Mouse (Mus musculus) testis, adult 2 months (tissue): ENCODE results near the gene Cdh23. TPM values are rescaled to one million over a fixed set of nuclear protein-coding genes. Genes with fewer than 3 reads are reported as not detected.

ENCODE experiments used
- H3K27ac ChIP-seq: fragments of 200-500 bp; 2 replicates; pipeline ENCODE4 v1.5.1; 2012; ENCODE audit warnings: low read depth, low read length; ENCODE audit not compliant: control insufficient read depth, insufficient read depth
- H3K27me3 ChIP-seq: fragments of 200-500 bp; 2 replicates; pipeline ENCODE4 v1.6.1; 2012; ENCODE audit warnings: mild to moderate bottlenecking, low read length, moderate library complexity; ENCODE audit not compliant: control insufficient read depth, insufficient read depth
- H3K36me3 ChIP-seq: fragments of 200-500 bp; 2 replicates; pipeline ENCODE4 v1.6.1; 2012; ENCODE audit warnings: mild to moderate bottlenecking, low read length; ENCODE audit not compliant: control insufficient read depth, insufficient read depth
- H3K4me1 ChIP-seq: fragments of 200-500 bp; 2 replicates; pipeline ENCODE4 v1.6.1; 2012; ENCODE audit warnings: low read length; ENCODE audit not compliant: control insufficient read depth, insufficient read depth
- H3K4me3 ChIP-seq: fragments of 200-500 bp; 2 replicates; pipeline ENCODE4 v1.5.1; 2012; ENCODE audit warnings: low read depth, mild to moderate bottlenecking, low read length, moderate library complexity, mixed read lengths; ENCODE audit not compliant: control insufficient read depth
- CTCF ChIP-seq: fragments of 200-500 bp; IDR thresholded peaks from 2 replicates; pipeline ENCODE4 v1.5.1; 2012; ENCODE audit warnings: low read depth, mild to moderate bottlenecking, inconsistent platforms, low read length, moderate library complexity; ENCODE audit not compliant: control insufficient read depth, insufficient read depth, insufficient replicate concordance
- POLR2A ChIP-seq: fragments of 200-500 bp; IDR thresholded peaks from 2 replicates; pipeline ENCODE4 v1.6.1; 2012; ENCODE audit warnings: low read depth, mild to moderate bottlenecking, inconsistent platforms, low read length, moderate library complexity; ENCODE audit not compliant: control insufficient read depth
- polyA plus RNA-seq: library from polyadenylated mRNA; depleted of rRNA; stranded (reverse); fragments of >200 nt; gene quantifications from 2 replicates; pipeline ENCODE4 v1.2.3, GENCODE M21; 2012

Cdh23 gene
- polyA plus RNA-seq, 1 experiment: 34.4 TPM

DNA sequence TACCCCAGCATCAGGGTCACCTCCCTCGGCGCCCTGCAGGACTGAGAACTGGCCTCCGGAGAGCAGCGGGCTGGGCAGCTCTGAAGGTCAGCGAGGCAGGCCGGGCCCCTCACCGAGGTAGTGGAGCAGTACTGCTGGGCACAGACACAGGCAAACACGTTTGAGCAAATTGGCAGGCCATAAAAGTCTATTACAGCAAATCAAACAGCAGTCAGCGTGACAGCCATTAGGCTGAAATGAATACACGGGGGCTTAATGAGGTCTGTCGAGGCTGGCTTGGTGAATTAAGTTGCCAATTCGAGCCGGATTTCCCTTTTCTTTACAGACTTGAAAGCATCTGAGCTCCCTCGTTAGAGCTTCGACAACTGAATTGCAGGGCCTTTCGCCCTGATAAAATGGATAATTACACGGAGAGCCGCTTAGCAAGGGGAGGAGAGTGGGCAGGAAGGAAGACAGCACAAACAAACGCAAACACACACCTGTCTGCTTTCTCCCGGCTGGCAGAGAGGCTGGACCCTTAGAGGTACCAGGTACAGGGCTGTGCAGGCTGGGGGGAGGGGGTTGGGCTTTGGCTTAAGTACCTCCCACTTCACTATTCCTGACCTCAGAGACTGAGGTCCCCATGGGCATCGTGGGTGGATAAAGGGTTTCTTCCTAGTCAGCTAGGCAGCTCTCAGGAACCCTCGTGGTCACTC, 103.3 kb downstream of the Cdh23 start:
- Histone ChIP-seq H3K4me1 (no peaks in the 10 kb centered on the region), H3K27me3 (no peaks in the 10 kb centered on the region), H3K36me3 (no peaks in the 10 kb centered on the region), H3K4me3 (no peak overlapping the region), H3K27ac (no peak overlapping the region)
- TF ChIP-seq CTCF (no peak), POLR2A (no peak)

GRCm38 (mm10) chr10:60591281-60591680, 105.0 kb downstream of the Cdh23 start:
- TF ChIP-seq CTCF (no peak), POLR2A (no peak)
- Histone ChIP-seq H3K27me3 (no peaks in the 10 kb centered on the region), H3K4me3 (no peak overlapping the region), H3K4me1 (no peaks in the 10 kb centered on the region), H3K36me3 (no peaks in the 10 kb centered on the region), H3K27ac (no peak overlapping the region)

GRCm38 (mm10) chr10:60590241-60590640, 106.0 kb downstream of the Cdh23 start:
- H3K4me3 ChIP-seq: no peak overlapping the region
- no peaks in the 10 kb centered on the region for H3K4me1 ChIP-seq
- H3K36me3 ChIP-seq: no peaks in the 10 kb centered on the region
- TF ChIP-seq CTCF: no peak
- TF ChIP-seq POLR2A: no peak
- no peak overlapping the region for H3K27ac ChIP-seq
- H3K27me3 ChIP-seq: no peaks in the 10 kb centered on the region

- H3K27ac ChIP-seq: no peak overlapping the region
- H3K4me1 ChIP-seq: no peaks in the 10 kb centered on the region
- no peak for TF ChIP-seq CTCF
- no peak for TF ChIP-seq POLR2A
- no peaks in the 10 kb centered on the region for H3K36me3 ChIP-seq
- H3K4me3 ChIP-seq: no peak overlapping the region
- no peaks in the 10 kb centered on the region for H3K27me3 ChIP-seq
These were observed 110.6 kb downstream of the Cdh23 start for GRCm38 (mm10) chr10:60585691-60586090.

GRCm38 (mm10) chr10:60582956-60583355, 113.3 kb downstream of the Cdh23 start:
- H3K4me1 ChIP-seq: peaks cover 4% of the 10 kb centered on the region
- no peaks in the 10 kb centered on the region for H3K27me3 ChIP-seq
- no peaks in the 10 kb centered on the region for H3K36me3 ChIP-seq
- H3K27ac ChIP-seq: no peak overlapping the region
- H3K4me3 ChIP-seq: no peak overlapping the region
- no peak for TF ChIP-seq POLR2A
- no peak for TF ChIP-seq CTCF

GRCm38 (mm10) chr10:60580666-60581065, 115.6 kb downstream of the Cdh23 start:
- H3K4me3 ChIP-seq: no peak overlapping the region
- peaks cover 4% of the 10 kb centered on the region for H3K4me1 ChIP-seq
- H3K36me3 ChIP-seq: no peaks in the 10 kb centered on the region
- H3K27me3 ChIP-seq: no peaks in the 10 kb centered on the region
- TF ChIP-seq POLR2A (no peak), CTCF (no peak)
- no peak overlapping the region for H3K27ac ChIP-seq

GRCm38 (mm10) chr10:60578738-60579538, 117.4 kb downstream of the Cdh23 start:
- Histone ChIP-seq H3K4me1 (peaks cover 4% of the 10 kb centered on the region), H3K27me3 (no peaks in the 10 kb centered on the region), H3K27ac (no peak overlapping the region), H3K4me3 (no peak overlapping the region), H3K36me3 (no peaks in the 10 kb centered on the region)
- TF ChIP-seq POLR2A (no peak), CTCF (no peak)
